Mouse (Mus musculus): ENCODE data around the gene Gramd2. TPM values are rescaled to one million over a fixed set of nuclear protein-coding genes. Genes with fewer than 3 reads are reported as not detected.
A peak's percentile ranks its signal among the peaks of the same experiment; 100 is the strongest.

Gramd2 gene
- polyA plus RNA-seq, 1 experiment from 2014 or later, result 0.31 TPM

GRCm38 (mm10) chr9:59669172-59669571 lies 10.8 kb upstream of the Gramd2 start:
- H3K4me2 ChIP-seq, result no peak overlapping the region
- H3K27ac ChIP-seq, result no peak overlapping the region
- H3K27me3 ChIP-seq, result no peaks in the 10 kb centered on the region
- no peaks in the 10 kb centered on the region for H3K9me3 ChIP-seq (replicated peaks)
- H3K4me3 ChIP-seq, result no peak overlapping the region
- 81% methylated on average over 4 of the region's 4 CpGs for WGBS
- peaks cover 61% of the 10 kb centered on the region for H3K4me1 ChIP-seq (replicated peaks)
- peaks cover 90% of the 10 kb centered on the region for H3K36me3 ChIP-seq
- no peak overlapping the region for H3K9ac ChIP-seq
- no peak for ATAC-seq (replicated peaks; ENCODE audit: insufficient number of reproducible peaks, insufficient read depth, low FRiP score, low read depth)

GRCm38 (mm10) chr9:59672195-59672894 lies 7.6 kb upstream of the Gramd2 start:
- Histone ChIP-seq H3K36me3 (peaks cover 99% of the 10 kb centered on the region), H3K9me3 (replicated peaks) (no peaks in the 10 kb centered on the region), H3K27ac (peak overlapping the region; percentile 67), H3K9ac (no peak overlapping the region), H3K27me3 (no peaks in the 10 kb centered on the region), H3K4me2 (no peak overlapping the region), H3K4me1 (replicated peaks) (peaks cover 41% of the 10 kb centered on the region), H3K4me3 (no peak overlapping the region)
- WGBS, result 65% methylated on average over 12 of the region's 12 CpGs
- ATAC-seq (replicated peaks; ENCODE audit: insufficient number of reproducible peaks, insufficient read depth, low FRiP score, low read depth), result 0 out of 2 replicates have a peak, but pooled peaks have one; percentile 33

GRCm38 (mm10) chr9:59673427-59673826 lies 6.5 kb upstream of the Gramd2 start:
- Histone ChIP-seq H3K27ac (no peak overlapping the region), H3K4me3 (no peak overlapping the region), H3K4me1 (replicated peaks) (peaks cover 32% of the 10 kb centered on the region), H3K36me3 (peaks cover 98% of the 10 kb centered on the region), H3K27me3 (no peaks in the 10 kb centered on the region), H3K4me2 (no peak overlapping the region), H3K9ac (no peak overlapping the region), H3K9me3 (replicated peaks) (no peaks in the 10 kb centered on the region)
- no peak for ATAC-seq (replicated peaks; ENCODE audit: insufficient number of reproducible peaks, insufficient read depth, low FRiP score, low read depth)
- 47% methylated on average over 2 of the region's 2 CpGs for WGBS

GRCm38 (mm10) chr9:59675598-59675997 lies 4.3 kb upstream of the Gramd2 start:
- ATAC-seq (replicated peaks; ENCODE audit: insufficient number of reproducible peaks, insufficient read depth, low FRiP score, low read depth), result no peak
- WGBS, result 77% methylated on average over 14 of the region's 14 CpGs
- peaks cover 88% of the 10 kb centered on the region for H3K36me3 ChIP-seq
- peak overlapping the region; percentile 56 for H3K27ac ChIP-seq
- H3K4me3 ChIP-seq, result no peak overlapping the region
- H3K4me1 ChIP-seq (replicated peaks), result peaks cover 44% of the 10 kb centered on the region
- H3K9ac ChIP-seq, result no peak overlapping the region
- no peak overlapping the region for H3K4me2 ChIP-seq
- peaks cover 4% of the 10 kb centered on the region; the same call in 1 of the 2 replicates for H3K27me3 ChIP-seq
- H3K9me3 ChIP-seq (replicated peaks), result no peaks in the 10 kb centered on the region

- H3K4me1 ChIP-seq (replicated peaks), result peaks cover 21% of the 10 kb centered on the region
- no peak overlapping the region for H3K9ac ChIP-seq
- peaks cover 17% of the 10 kb centered on the region for H3K27me3 ChIP-seq
- WGBS, result 21% methylated on average over 1 of the region's 1 CpGs
- peaks cover 61% of the 10 kb centered on the region for H3K36me3 ChIP-seq
- no peak overlapping the region for H3K27ac ChIP-seq
- ATAC-seq (replicated peaks; ENCODE audit: insufficient number of reproducible peaks, insufficient read depth, low FRiP score, low read depth), result no peak
- no peak overlapping the region for H3K4me2 ChIP-seq
- no peaks in the 10 kb centered on the region for H3K9me3 ChIP-seq (replicated peaks)
- no peak overlapping the region for H3K4me3 ChIP-seq
Measured at GRCm38 (mm10) chr9:59678313-59678712, 1.6 kb upstream of the Gramd2 start.

GRCm38 (mm10) chr9:59680534-59680875 lies 561 bp downstream of the Gramd2 start:
- peaks cover 18% of the 10 kb centered on the region for H3K4me1 ChIP-seq (replicated peaks)
- peak overlapping the region; percentile 97 for H3K4me2 ChIP-seq
- peaks cover 17% of the 10 kb centered on the region for H3K27me3 ChIP-seq
- H3K4me3 ChIP-seq, result peak overlapping the region; percentile 49
- 19% methylated on average over 16 of the region's 16 CpGs for WGBS
- peaks cover 40% of the 10 kb centered on the region for H3K36me3 ChIP-seq
- no peak overlapping the region for H3K27ac ChIP-seq
- peak; percentile 14; the same call in 1 of the 2 replicates for ATAC-seq (replicated peaks; ENCODE audit: insufficient number of reproducible peaks, insufficient read depth, low FRiP score, low read depth)
- peak overlapping the region; percentile 57 for H3K9ac ChIP-seq
- H3K9me3 ChIP-seq (replicated peaks), result no peaks in the 10 kb centered on the region

GRCm38 (mm10) chr9:59684020-59684419 lies 4.1 kb downstream of the Gramd2 start:
- Histone ChIP-seq H3K36me3 (peaks cover 7% of the 10 kb centered on the region; the same call in 1 of the 2 replicates), H3K4me3 (no peak overlapping the region), H3K4me1 (replicated peaks) (peaks cover 13% of the 10 kb centered on the region), H3K4me2 (no peak overlapping the region), H3K27me3 (peaks cover 17% of the 10 kb centered on the region), H3K9me3 (replicated peaks) (no peaks in the 10 kb centered on the region), H3K9ac (no peak overlapping the region), H3K27ac (no peak overlapping the region)
- ATAC-seq (replicated peaks; ENCODE audit: insufficient number of reproducible peaks, insufficient read depth, low FRiP score, low read depth), result no peak
- WGBS, result 54% methylated on average over 2 of the region's 2 CpGs

- Histone ChIP-seq H3K4me3 (no peak overlapping the region), H3K9me3 (replicated peaks) (no peaks in the 10 kb centered on the region), H3K4me2 (no peak overlapping the region), H3K27ac (no peak overlapping the region), H3K9ac (no peak overlapping the region), H3K36me3 (no peaks in the 10 kb centered on the region), H3K27me3 (0 out of 2 replicates have a peak, but pooled peaks cover under 1% of the 10 kb centered on the region), H3K4me1 (replicated peaks) (peaks cover 12% of the 10 kb centered on the region)
- WGBS, result 22% methylated on average over 6 of the region's 6 CpGs
- no peak for ATAC-seq (replicated peaks; ENCODE audit: insufficient number of reproducible peaks, insufficient read depth, low FRiP score, low read depth)
Measured at GRCm38 (mm10) chr9:59687416-59688046, 7.6 kb downstream of the Gramd2 start.

- H3K27ac ChIP-seq, result peak overlapping the region; percentile 89
- H3K27me3 ChIP-seq, result no peaks in the 10 kb centered on the region
- H3K36me3 ChIP-seq, result no peaks in the 10 kb centered on the region
- H3K4me1 ChIP-seq (replicated peaks), result peaks cover 29% of the 10 kb centered on the region
- H3K4me2 ChIP-seq, result peak overlapping the region; percentile 83
- peak overlapping the region; percentile 45 for H3K4me3 ChIP-seq
- 2% methylated on average over 23 of the region's 23 CpGs for WGBS
- ATAC-seq (replicated peaks; ENCODE audit: insufficient number of reproducible peaks, insufficient read depth, low FRiP score, low read depth), result peak; percentile 89
- H3K9me3 ChIP-seq (replicated peaks), result no peaks in the 10 kb centered on the region
- peak overlapping the region; percentile 46 for H3K9ac ChIP-seq
Measured at GRCm38 (mm10) chr9:59691635-59692094, 11.7 kb downstream of the Gramd2 start.

GRCm38 (mm10) chr9:59692145-59692544 lies 12.2 kb downstream of the Gramd2 start:
- Histone ChIP-seq H3K27me3 (no peaks in the 10 kb centered on the region), H3K9me3 (replicated peaks) (no peaks in the 10 kb centered on the region), H3K36me3 (no peaks in the 10 kb centered on the region), H3K4me3 (peak overlapping the region; percentile 45), H3K4me2 (peak overlapping the region; percentile 83), H3K27ac (peak overlapping the region; percentile 89), H3K9ac (peak overlapping the region; percentile 46), H3K4me1 (replicated peaks) (peaks cover 29% of the 10 kb centered on the region)
- 43% methylated on average over 9 of the region's 9 CpGs for WGBS
- peak; percentile 41; the same call in 1 of the 2 replicates for ATAC-seq (replicated peaks; ENCODE audit: insufficient number of reproducible peaks, insufficient read depth, low FRiP score, low read depth)

- H3K4me1 ChIP-seq (replicated peaks), result peaks cover 29% of the 10 kb centered on the region
- no peak overlapping the region for H3K4me2 ChIP-seq
- H3K4me3 ChIP-seq, result no peak overlapping the region
- 0 out of 2 replicates have a peak overlapping the region, but pooled peaks have one; percentile 0 for H3K27ac ChIP-seq
- H3K36me3 ChIP-seq, result no peaks in the 10 kb centered on the region
- H3K9me3 ChIP-seq (replicated peaks), result no peaks in the 10 kb centered on the region
- no peaks in the 10 kb centered on the region for H3K27me3 ChIP-seq
- whole genome bisulfite sequencing, result 49% methylated on average over 16 of the region's 16 CpGs
- H3K9ac ChIP-seq, result no peak overlapping the region
- no peak for ATAC-seq (replicated peaks; ENCODE audit: insufficient number of reproducible peaks, insufficient read depth, low FRiP score, low read depth)
Measured at GRCm38 (mm10) chr9:59694571-59695450, 14.9 kb downstream of the Gramd2 start.
